Mouse (Mus musculus): Measurements from ENCODE around the gene Arid5b. TPM values are rescaled to one million over a fixed set of nuclear protein-coding genes. Genes with fewer than 3 reads are reported as not detected.

The Arid5b gene
- polyA plus RNA-seq, 1 experiment from 2014 or later: 20.3 TPM

GRCm38 (mm10) chr10:68097821-68098675, 180.5 kb downstream of the Arid5b start:
- Histone ChIP-seq H3K36me3 (ENCODE audit: inconsistent target) (peaks cover 78% of the 10 kb centered on the region), H3K79me2 (ENCODE audit: inconsistent target) (no peaks in the 10 kb centered on the region), H3K4me3 (ENCODE audit: inconsistent target) (no peak overlapping the region), H3K27ac (no peak overlapping the region)
- WGBS (ENCODE audit: missing documents): 67% methylated on average over 19 of the region's 19 CpGs

DNA sequence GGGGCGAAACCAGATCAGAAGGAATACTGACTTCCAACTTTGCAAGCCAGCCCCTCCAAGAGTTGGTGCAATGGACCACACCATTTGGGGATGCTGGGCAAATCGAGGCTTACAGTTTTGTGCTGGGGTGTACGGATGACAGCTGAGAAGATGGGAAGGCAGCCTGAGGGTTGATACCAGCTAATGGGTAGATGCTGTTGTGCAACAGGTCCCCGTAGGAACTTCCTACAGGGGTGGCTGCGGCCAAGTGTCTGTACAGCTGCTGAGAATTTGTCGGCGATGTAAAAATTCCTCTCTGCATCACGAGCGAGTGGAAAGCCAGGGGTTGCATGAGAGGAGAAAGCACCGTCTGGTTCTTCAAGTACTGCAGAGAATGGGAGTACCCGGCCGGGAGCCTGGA, 182.1 kb downstream of the Arid5b start:
- H3K4me3 ChIP-seq (ENCODE audit: inconsistent target): no peak overlapping the region
- H3K27ac ChIP-seq: no peak overlapping the region
- 75% methylated on average over 11 of the region's 12 CpGs for WGBS (ENCODE audit: missing documents)
- peaks cover 68% of the 10 kb centered on the region for H3K36me3 ChIP-seq (ENCODE audit: inconsistent target)
- H3K79me2 ChIP-seq (ENCODE audit: inconsistent target): no peaks in the 10 kb centered on the region

- Histone ChIP-seq H3K79me2 (ENCODE audit: inconsistent target) (no peaks in the 10 kb centered on the region), H3K27ac (no peak overlapping the region), H3K36me3 (ENCODE audit: inconsistent target) (peaks cover 55% of the 10 kb centered on the region), H3K4me3 (ENCODE audit: inconsistent target) (no peak overlapping the region)
- 93% methylated on average over 2 of the region's 2 CpGs for WGBS (ENCODE audit: missing documents)
Measured at GRCm38 (mm10) chr10:68095136-68095535, 183.4 kb downstream of the Arid5b start.

DNA sequence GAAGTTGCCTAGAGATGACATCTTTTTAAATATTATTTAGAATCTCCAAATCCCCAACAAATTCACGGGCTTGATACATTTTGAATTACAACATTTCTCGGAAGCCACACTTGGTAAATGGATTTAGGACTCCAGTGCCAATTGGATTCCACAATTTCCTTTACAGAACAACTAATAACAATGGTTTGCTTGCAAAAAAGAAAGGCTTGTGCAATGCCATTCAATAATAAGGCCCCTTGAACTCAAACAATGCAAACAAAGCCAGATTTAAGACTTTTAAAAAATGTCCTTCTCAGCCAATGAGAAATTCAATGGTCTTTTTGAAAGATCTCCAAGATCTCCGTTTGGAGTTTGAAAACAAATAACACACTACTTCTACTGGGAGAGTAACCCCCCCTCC, 185.0 kb downstream of the Arid5b start:
- Histone ChIP-seq H3K4me3 (ENCODE audit: inconsistent target) (no peak overlapping the region), H3K27ac (no peak overlapping the region), H3K36me3 (ENCODE audit: inconsistent target) (peaks cover 41% of the 10 kb centered on the region), H3K79me2 (ENCODE audit: inconsistent target) (no peaks in the 10 kb centered on the region)
- 92% methylated on average over 3 of the region's 3 CpGs for WGBS (ENCODE audit: missing documents)

- H3K4me3 ChIP-seq (ENCODE audit: inconsistent target): no peak overlapping the region
- peaks cover 24% of the 10 kb centered on the region for H3K36me3 ChIP-seq (ENCODE audit: inconsistent target)
- 34% methylated on average over 4 of the region's 4 CpGs for WGBS (ENCODE audit: missing documents)
- H3K27ac ChIP-seq: no peak overlapping the region
- H3K79me2 ChIP-seq (ENCODE audit: inconsistent target): no peaks in the 10 kb centered on the region
Measured at GRCm38 (mm10) chr10:68091840-68092239, 186.7 kb downstream of the Arid5b start.

DNA sequence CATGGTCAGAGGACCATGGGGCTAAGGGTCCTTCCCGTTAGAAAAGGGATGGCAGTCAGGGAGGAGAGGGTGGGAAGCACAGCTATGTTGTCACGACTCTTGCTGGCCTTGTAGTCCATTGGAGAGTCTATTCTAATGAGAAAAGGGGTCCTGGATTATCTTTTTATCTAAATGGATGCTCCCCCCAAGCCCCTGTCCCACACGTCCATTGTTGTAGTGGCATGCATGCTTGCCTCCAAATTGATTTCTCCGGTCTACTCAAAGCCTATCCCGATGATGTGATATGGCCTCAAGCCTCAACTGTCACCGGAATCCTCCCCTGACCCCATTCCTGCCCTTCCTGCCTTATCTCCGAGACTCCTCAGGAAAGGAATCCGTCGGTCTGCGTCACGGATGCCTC, 187.5 kb downstream of the Arid5b start:
- H3K4me3 ChIP-seq (ENCODE audit: inconsistent target): no peak overlapping the region
- WGBS (ENCODE audit: missing documents): 90% methylated on average over 11 of the region's 11 CpGs
- H3K27ac ChIP-seq: no peak overlapping the region
- H3K36me3 ChIP-seq (ENCODE audit: inconsistent target): peaks cover 16% of the 10 kb centered on the region
- H3K79me2 ChIP-seq (ENCODE audit: inconsistent target): no peaks in the 10 kb centered on the region

DNA sequence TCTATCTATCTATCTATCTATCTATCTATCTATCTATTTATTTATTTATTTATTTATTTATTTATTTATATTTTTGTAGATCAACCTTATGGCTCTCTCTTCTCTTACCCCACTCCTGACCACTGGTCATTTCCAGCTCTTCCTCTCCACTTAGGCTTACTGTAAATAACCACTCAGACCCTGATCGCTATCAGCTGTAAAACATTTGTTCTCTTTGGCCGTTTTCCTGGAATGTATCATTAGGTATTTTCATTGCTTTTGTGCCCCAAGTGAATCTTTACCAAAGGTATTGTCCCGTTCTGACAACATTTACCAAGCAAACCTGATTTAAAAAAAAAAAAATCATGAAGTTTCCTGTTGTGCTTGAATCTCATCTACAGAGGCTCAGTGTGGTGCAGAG, 188.0 kb downstream of the Arid5b start:
- 88% methylated on average over 3 of the region's 3 CpGs for WGBS (ENCODE audit: missing documents)

GRCm38 (mm10) chr10:68090197-68090535, 188.4 kb downstream of the Arid5b start:
- 46% methylated on average over 4 of the region's 4 CpGs for WGBS (ENCODE audit: missing documents)
- H3K27ac ChIP-seq: no peak overlapping the region
- no peaks in the 10 kb centered on the region for H3K79me2 ChIP-seq (ENCODE audit: inconsistent target)
- no peak overlapping the region for H3K4me3 ChIP-seq (ENCODE audit: inconsistent target)
- peaks cover 8% of the 10 kb centered on the region; the same call in 1 of the 2 replicates for H3K36me3 ChIP-seq (ENCODE audit: inconsistent target)

More for the DNA sequence above, 188.0 kb downstream of the Arid5b start:
- peaks cover 12% of the 10 kb centered on the region; the same call in 1 of the 2 replicates for H3K36me3 ChIP-seq (ENCODE audit: inconsistent target)
- no peak overlapping the region for H3K4me3 ChIP-seq (ENCODE audit: inconsistent target)
- H3K27ac ChIP-seq: no peak overlapping the region
- H3K79me2 ChIP-seq (ENCODE audit: inconsistent target): no peaks in the 10 kb centered on the region

DNA sequence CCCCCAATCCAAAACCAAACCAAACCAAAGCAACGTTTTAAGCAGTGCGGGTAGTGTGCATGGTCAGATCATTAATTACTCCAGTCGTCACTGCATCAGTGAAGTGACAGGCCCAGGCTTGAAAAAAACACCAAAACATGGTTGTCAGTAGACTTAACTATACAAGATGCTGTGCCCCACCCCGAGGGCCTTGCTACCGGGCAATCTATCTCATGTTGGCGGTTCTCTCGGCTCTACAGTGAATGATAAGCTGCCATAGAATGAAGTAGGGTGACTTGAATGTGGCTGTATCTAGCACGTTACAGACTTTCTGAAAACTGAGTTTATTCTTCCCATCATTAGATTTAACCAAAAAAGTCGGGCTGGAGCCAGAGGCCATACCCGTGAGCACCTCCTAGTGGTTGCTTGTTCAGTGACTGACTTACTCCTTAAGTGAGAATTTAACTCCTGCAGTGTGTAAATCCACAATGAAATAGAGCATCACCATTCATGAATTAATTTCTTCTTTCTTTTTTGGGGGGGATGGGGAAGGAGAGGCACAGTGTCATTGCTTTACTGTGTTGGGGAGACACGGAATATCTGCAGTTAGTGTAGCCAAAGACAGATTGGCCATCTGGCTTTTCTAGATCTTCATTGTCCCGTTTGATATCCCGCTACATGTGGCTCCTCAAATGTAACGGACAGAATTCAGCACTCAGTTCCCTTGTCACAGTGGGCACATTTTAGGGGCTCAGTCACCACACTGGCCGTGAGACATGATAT, 188.9 kb downstream of the Arid5b start:
- H3K27ac ChIP-seq: no peak overlapping the region
- no peak overlapping the region for H3K4me3 ChIP-seq (ENCODE audit: inconsistent target)
- no peaks in the 10 kb centered on the region for H3K79me2 ChIP-seq (ENCODE audit: inconsistent target)
- H3K36me3 ChIP-seq (ENCODE audit: inconsistent target): peaks cover 3% of the 10 kb centered on the region; the same call in 1 of the 2 replicates
- 78% methylated on average over 15 of the region's 15 CpGs for WGBS (ENCODE audit: missing documents)

GRCm38 (mm10) chr10:68087722-68088121, 190.8 kb downstream of the Arid5b start:
- no peak overlapping the region for H3K4me3 ChIP-seq (ENCODE audit: inconsistent target)
- no peak overlapping the region for H3K27ac ChIP-seq
- H3K79me2 ChIP-seq (ENCODE audit: inconsistent target): no peaks in the 10 kb centered on the region
- H3K36me3 ChIP-seq (ENCODE audit: inconsistent target): no peaks in the 10 kb centered on the region
- WGBS (ENCODE audit: missing documents): 82% methylated on average over 3 of the region's 3 CpGs

DNA sequence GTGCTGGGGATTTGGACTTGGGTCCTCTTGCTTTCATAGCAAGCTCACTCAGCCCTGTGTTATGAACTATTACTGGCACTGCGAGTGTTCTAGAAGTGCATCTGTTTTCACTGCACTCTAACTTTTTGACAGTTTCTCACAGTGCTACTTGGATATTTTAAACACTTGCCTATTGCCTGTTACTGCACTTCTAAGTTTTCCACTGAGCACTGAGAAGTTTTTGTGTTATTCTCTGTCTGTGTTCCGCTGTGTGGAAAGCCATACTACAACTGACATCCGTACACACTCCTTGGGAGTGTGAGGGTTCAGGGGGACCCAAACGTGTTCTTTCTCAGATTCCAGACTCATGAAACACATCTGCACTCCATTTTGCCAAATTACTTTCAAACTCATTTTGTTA, 191.6 kb downstream of the Arid5b start:
- Histone ChIP-seq H3K79me2 (ENCODE audit: inconsistent target) (no peaks in the 10 kb centered on the region), H3K4me3 (ENCODE audit: inconsistent target) (no peak overlapping the region), H3K27ac (no peak overlapping the region), H3K36me3 (ENCODE audit: inconsistent target) (no peaks in the 10 kb centered on the region)
- WGBS (ENCODE audit: missing documents): 96% methylated on average over 4 of the region's 4 CpGs

DNA sequence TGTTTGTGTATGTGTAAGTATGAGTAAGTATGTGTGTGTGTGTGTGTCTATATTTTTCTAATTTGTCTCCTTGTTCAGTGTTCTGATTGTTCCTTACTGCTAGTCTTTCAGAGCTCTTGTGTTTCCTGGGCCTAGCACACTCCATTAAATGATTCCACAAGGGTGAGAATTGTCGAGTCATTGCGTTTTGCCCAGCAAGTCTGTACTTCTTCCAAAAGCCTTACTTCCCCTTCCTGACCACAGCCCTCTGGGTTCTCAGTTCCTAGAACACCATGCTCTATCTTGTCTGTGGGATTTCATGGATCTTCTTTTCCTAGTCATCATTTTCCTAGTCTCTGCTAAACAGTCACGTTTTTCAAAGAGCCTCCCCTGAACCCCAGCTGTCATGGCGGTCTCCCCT, 193.0 kb downstream of the Arid5b start:
- Histone ChIP-seq H3K27ac (no peak overlapping the region), H3K79me2 (ENCODE audit: inconsistent target) (no peaks in the 10 kb centered on the region), H3K36me3 (ENCODE audit: inconsistent target) (no peaks in the 10 kb centered on the region), H3K4me3 (ENCODE audit: inconsistent target) (no peak overlapping the region)
- 20% methylated on average over 4 of the region's 4 CpGs for WGBS (ENCODE audit: missing documents)

GRCm38 (mm10) chr10:68081712-68082111, 196.8 kb downstream of the Arid5b start:
- Histone ChIP-seq H3K79me2 (ENCODE audit: inconsistent target) (no peaks in the 10 kb centered on the region), H3K27ac (no peak overlapping the region), H3K4me3 (ENCODE audit: inconsistent target) (no peak overlapping the region), H3K36me3 (ENCODE audit: inconsistent target) (no peaks in the 10 kb centered on the region)
- WGBS (ENCODE audit: missing documents): 51% methylated on average over 6 of the region's 6 CpGs

GRCm38 (mm10) chr10:68079910-68080670, 198.4 kb downstream of the Arid5b start:
- WGBS (ENCODE audit: missing documents): 68% methylated on average over 10 of the region's 10 CpGs
- no peaks in the 10 kb centered on the region for H3K36me3 ChIP-seq (ENCODE audit: inconsistent target)
- no peaks in the 10 kb centered on the region for H3K79me2 ChIP-seq (ENCODE audit: inconsistent target)
- no peak overlapping the region for H3K4me3 ChIP-seq (ENCODE audit: inconsistent target)
- no peak overlapping the region for H3K27ac ChIP-seq

All from macrophage (primary cell).